Mouse (Mus musculus): ENCODE results near the gene Fam136a. TPM values are rescaled to one million over a fixed set of nuclear protein-coding genes. Genes with fewer than 3 reads are reported as not detected.
"Not testable (repeated sequence)": the region's sequence is repeated elsewhere in the genome, so short reads cannot be mapped to it uniquely, and the experiment has no call there.

The Fam136a gene
- polyA plus RNA-seq, 1 experiment from 2014 or later, result 128 TPM

DNA sequence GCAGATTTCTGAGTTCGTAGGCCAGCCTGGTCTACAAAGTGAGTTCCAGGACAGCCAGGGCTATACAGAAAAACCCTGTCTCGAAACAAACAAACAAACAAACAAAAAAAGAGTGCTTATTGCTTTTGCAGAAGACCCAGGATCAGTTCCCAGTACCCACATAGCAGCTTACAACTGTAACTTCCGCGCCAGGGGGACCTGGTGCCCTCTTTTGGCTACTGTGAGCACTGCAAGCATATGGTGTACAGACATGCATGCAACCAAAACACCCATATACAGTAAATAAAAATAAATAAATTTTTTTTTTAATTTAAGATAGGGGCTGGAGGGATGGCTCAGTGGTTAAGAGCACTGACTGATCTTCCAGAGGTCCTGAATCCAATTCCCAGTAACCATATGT, 29.1 kb upstream of the Fam136a start:
- H3K4me2 ChIP-seq; H3K4me1 ChIP-seq; H3K27me3 ChIP-seq; H3K9me3 ChIP-seq (replicated peaks); H3K27ac ChIP-seq; H3K36me3 ChIP-seq (ENCODE audit: poor library complexity, severe bottlenecking); H3K9ac ChIP-seq; H3K4me3 ChIP-seq; ATAC-seq: not testable (repeated sequence)
- WGBS, result 90% methylated on average over 4 of the region's 4 CpGs

DNA sequence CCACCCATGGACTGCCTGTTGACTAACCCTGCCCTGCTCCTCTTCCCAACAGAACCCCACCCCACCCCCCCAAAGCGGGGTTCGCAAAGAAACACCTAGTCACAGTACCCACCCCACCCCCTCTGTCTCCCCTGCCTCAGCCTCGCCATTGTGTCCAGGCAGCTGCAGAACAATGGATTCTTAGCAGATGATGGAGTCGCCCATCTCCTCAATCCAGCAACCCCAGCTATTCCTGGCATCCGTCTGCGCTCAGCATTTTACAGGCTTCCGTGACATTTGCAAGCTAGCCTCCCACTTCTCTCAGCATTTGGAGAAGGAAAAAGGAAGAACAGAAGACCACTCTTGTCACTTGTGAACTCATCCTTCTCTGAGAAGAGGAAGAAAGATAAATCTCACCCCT, 21.8 kb upstream of the Fam136a start:
- Histone ChIP-seq H3K27me3 (no peaks in the 10 kb centered on the region), H3K36me3 (ENCODE audit: poor library complexity, severe bottlenecking) (no peaks in the 10 kb centered on the region), H3K27ac (no peak overlapping the region), H3K9ac (no peak overlapping the region), H3K9me3 (replicated peaks) (no peaks in the 10 kb centered on the region), H3K4me2 (peak overlapping the region; percentile 25; the same call in 1 of the 2 replicates), H3K4me1 (0 out of 2 replicates have a peak, but pooled peaks cover 6% of the 10 kb centered on the region), H3K4me3 (no peak overlapping the region; the same call in 1 of the 2 replicates)
- WGBS, result 12% methylated on average over 7 of the region's 7 CpGs
- no peak for ATAC-seq

DNA sequence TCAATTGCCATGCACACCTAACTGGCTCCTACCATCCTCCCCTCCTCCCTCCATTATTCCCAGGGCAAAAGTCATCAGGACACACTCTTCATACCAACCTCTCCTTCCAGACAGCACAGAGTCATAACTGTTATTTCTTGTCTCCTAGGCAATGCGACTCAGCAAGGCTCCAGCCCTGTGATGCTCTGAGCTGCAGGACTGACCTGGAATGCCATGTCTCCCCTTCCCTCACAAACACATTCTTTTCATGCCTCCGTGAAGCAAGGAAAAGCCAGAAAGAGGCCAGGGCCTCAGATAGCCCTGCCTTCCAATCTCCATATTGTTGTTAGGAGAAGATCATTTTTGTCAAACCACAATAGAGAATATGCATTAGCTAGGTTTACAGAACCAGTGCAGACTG, 19.4 kb upstream of the Fam136a start:
- ATAC-seq, result no peak
- Histone ChIP-seq H3K4me1 (0 out of 2 replicates have a peak, but pooled peaks cover 6% of the 10 kb centered on the region), H3K36me3 (ENCODE audit: poor library complexity, severe bottlenecking) (no peaks in the 10 kb centered on the region), H3K27me3 (no peaks in the 10 kb centered on the region), H3K9ac (no peak overlapping the region), H3K9me3 (replicated peaks) (no peaks in the 10 kb centered on the region), H3K27ac (no peak overlapping the region), H3K4me3 (no peak overlapping the region), H3K4me2 (no peak overlapping the region)
- 70% methylated on average over 2 of the region's 2 CpGs for WGBS

DNA sequence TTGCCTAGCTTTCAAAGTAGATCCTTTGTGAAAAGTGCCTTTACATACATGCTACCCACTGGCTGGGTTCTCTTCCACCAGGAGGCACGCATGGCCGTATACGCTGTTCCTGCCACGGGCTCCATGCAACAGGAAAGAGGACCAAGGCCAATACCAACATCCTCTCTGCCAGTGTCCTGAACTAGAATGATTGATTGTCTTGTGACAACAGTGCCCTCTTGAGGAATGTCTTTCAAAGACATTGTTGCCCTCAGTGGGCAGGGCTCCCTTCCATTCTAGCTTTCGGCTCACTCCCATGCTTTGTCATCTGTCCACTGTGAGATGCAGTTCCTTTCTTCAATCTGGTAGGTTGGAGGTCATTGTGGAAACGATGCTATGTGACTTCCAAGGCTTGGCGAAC, 16.2 kb upstream of the Fam136a start:
- no peaks in the 10 kb centered on the region for H3K4me1 ChIP-seq
- H3K36me3 ChIP-seq (ENCODE audit: poor library complexity, severe bottlenecking), result no peaks in the 10 kb centered on the region
- H3K9me3 ChIP-seq (replicated peaks), result no peaks in the 10 kb centered on the region
- no peak overlapping the region for H3K9ac ChIP-seq
- H3K4me2 ChIP-seq, result no peak overlapping the region
- H3K27ac ChIP-seq, result no peak overlapping the region
- ATAC-seq, result no peak
- WGBS, result 53% methylated on average over 7 of the region's 7 CpGs
- no peak overlapping the region for H3K4me3 ChIP-seq
- no peaks in the 10 kb centered on the region for H3K27me3 ChIP-seq

DNA sequence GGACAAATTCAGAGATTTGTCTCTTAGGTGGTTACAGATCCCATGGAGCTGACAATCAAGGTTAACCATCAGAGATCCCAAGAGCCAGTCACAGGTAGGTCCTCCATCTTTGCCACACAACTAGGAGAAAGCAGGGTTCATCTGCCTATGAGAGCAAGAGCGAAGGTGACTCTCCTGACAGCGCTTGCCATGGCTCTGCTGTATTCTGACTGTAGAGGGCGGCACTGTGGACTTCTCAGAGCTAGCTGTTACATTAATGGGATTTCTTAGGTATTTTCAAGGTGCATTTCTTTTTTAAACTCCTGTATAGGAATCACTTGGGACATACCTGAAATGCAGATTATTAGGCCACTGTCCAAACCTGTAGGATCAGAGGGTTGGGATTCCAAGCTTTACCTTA, 10.5 kb upstream of the Fam136a start:
- no peaks in the 10 kb centered on the region for H3K9me3 ChIP-seq (replicated peaks)
- no peak overlapping the region for H3K27ac ChIP-seq
- H3K4me2 ChIP-seq, result no peak overlapping the region
- no peaks in the 10 kb centered on the region for H3K4me1 ChIP-seq
- no peak for ATAC-seq
- no peak overlapping the region for H3K4me3 ChIP-seq
- WGBS, result 67% methylated on average over 3 of the region's 3 CpGs
- no peaks in the 10 kb centered on the region for H3K27me3 ChIP-seq
- no peak overlapping the region for H3K9ac ChIP-seq
- no peaks in the 10 kb centered on the region for H3K36me3 ChIP-seq (ENCODE audit: poor library complexity, severe bottlenecking)

DNA sequence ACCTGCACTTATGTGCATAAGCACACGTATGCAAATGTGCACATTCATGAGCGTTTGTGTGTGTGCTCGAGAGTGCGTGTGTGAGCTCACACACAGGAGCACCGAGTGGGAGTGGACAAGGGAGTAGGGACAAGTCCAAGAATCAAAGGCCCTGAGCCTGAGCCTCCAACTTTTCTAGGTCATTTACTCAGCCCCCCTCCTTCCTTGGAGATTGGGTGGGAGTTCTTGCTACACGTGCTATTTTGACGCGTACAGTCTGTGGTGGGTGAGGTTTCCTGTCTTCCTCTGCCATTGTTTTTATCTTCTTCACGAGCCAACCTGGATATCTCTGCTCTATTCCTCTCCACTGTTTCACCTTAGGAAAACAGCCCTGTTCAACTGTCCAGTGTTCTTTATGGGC, 8.5 kb upstream of the Fam136a start:
- Histone ChIP-seq H3K4me2 (no peak overlapping the region), H3K9ac (no peak overlapping the region), H3K9me3 (replicated peaks) (no peaks in the 10 kb centered on the region), H3K27me3 (no peaks in the 10 kb centered on the region), H3K4me3 (no peak overlapping the region), H3K36me3 (ENCODE audit: poor library complexity, severe bottlenecking) (no peaks in the 10 kb centered on the region), H3K27ac (no peak overlapping the region), H3K4me1 (no peaks in the 10 kb centered on the region)
- ATAC-seq, result no peak
- 86% methylated on average over 9 of the region's 9 CpGs for WGBS

DNA sequence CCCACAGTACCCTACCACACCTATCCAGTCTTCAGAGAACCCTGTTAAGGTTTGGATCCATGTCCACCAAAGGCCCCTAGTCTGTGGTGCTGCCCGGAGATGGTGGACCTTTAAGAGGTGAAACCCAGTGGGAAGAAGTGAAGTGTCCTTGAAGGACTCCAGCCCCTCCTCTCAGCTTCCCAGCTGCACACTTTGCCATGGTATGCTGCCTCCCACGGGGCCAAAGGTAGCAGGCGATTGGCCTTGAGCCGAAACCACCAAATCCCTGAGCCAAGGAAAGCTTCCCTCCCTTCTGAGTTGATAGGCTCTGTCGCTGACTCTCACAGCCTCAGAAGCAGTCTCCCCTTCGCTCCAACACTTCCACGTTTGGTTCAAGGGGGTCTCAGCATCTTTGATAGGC, 4.8 kb upstream of the Fam136a start:
- Histone ChIP-seq H3K9me3 (replicated peaks) (no peaks in the 10 kb centered on the region), H3K4me3 (no peak overlapping the region), H3K36me3 (ENCODE audit: poor library complexity, severe bottlenecking) (no peaks in the 10 kb centered on the region), H3K4me2 (no peak overlapping the region), H3K27ac (no peak overlapping the region), H3K9ac (no peak overlapping the region), H3K27me3 (no peaks in the 10 kb centered on the region), H3K4me1 (0 out of 2 replicates have a peak, but pooled peaks cover 3% of the 10 kb centered on the region)
- no peak for ATAC-seq
- 74% methylated on average over 7 of the region's 7 CpGs for WGBS

DNA sequence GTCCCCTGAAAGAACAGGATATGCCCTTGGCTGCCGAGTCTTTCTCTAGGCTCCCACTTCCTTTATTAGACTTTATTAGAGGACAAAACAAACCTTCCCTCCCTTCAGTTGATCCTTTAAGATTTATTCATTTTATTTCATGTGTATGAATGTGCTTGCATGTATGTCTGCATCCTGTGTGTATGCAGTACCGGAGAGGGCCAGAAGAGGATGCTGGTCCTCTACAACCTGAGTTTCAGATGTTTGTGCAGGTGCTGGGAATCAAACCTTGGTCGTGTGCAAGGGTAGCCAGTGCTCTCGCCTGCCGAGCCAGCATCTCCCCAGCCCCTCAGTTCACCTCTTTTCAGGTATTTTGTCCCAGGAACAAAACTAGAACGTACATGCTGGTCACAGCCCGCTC, 4.1 kb upstream of the Fam136a start:
- Histone ChIP-seq H3K27me3 (no peaks in the 10 kb centered on the region), H3K9me3 (replicated peaks) (no peaks in the 10 kb centered on the region), H3K27ac (no peak overlapping the region), H3K4me1 (peaks cover 9% of the 10 kb centered on the region), H3K36me3 (ENCODE audit: poor library complexity, severe bottlenecking) (no peaks in the 10 kb centered on the region), H3K4me3 (no peak overlapping the region), H3K9ac (no peak overlapping the region), H3K4me2 (no peak overlapping the region)
- ATAC-seq, result no peak
- WGBS, result 88% methylated on average over 7 of the region's 7 CpGs

DNA sequence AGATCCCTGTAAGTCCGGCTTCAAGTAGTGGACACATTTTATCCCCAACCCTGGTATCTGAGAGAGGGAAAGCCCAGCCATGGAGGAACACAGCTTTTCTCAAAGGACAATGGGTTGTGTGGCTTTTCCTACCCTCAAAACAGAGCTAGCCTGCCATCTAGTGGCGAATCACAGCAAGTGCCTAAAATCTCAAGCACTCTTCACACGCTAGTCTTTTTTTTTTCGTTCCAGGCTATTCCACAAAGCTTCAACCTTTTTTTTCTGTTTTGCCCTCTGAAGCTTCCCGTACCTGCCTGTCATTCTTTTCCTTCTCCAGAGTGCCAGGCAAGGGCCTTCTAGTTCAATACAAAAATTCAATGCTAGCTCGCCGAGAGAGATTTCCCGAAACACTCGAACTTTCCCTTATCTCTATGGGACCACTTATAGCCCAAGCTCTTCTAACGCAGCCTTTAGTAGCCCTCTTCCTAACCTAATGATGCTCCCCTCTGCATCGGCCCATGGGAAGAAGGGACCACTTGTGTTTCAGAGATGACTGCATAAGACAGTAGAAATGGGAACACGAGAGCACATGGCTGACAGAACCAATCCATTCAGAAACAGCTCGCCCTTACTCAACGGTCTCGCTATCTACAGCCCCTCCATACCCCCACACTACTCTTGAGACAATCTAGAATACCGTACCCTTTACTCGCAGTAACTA, 854 bp upstream of the Fam136a start:
- Histone ChIP-seq H3K4me1 (peaks cover 17% of the 10 kb centered on the region), H3K27ac (peak overlapping the region; percentile 60), H3K9me3 (replicated peaks) (no peaks in the 10 kb centered on the region), H3K27me3 (no peaks in the 10 kb centered on the region), H3K9ac (peak overlapping the region; percentile 85), H3K36me3 (ENCODE audit: poor library complexity, severe bottlenecking) (peaks cover 21% of the 10 kb centered on the region), H3K4me2 (peak overlapping the region; percentile 91), H3K4me3 (peak overlapping the region; percentile 73)
- WGBS, result 2% methylated on average over 17 of the region's 17 CpGs
- ATAC-seq, result peak; percentile 54

DNA sequence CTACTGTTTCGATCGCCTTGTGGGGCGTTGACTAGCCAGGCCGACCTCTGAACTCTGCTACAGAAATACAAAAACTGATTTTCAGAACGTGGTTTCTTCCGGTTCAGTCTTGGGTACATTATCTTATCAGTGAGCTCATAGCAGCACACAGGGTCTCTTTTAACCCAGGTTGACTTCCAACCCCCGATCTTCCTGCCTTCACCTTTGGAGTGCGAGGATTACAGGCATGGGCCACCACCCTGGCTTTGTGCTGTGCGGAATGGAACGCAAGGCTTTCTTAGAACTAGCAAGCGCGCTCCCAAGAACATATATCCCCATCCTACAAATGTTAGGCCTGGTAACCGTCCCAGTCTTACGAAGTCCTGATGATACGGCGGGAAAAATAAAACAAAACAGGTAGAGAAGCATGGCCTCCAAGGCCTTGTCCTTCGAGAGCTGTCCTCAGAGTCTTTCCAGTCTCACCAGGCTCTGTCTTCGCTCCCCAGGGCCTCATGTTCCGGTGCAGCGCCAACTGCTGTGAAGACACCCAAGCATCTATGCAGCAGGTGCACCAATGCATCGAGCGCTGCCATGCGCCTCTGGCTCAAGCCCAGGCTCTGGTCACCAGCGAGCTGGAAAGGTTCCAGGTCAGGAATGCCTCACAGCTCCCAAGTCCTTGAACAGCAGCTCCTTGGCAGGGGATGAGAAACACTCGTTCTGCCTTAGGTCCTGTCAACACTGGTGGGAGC, 843 bp downstream of the Fam136a start:
- Histone ChIP-seq H3K27ac (peak overlapping the region; percentile 60), H3K9ac (peak overlapping the region; percentile 85), H3K4me2 (peak overlapping the region; percentile 91), H3K36me3 (ENCODE audit: poor library complexity, severe bottlenecking) (peaks cover 22% of the 10 kb centered on the region), H3K9me3 (replicated peaks) (no peaks in the 10 kb centered on the region), H3K27me3 (no peaks in the 10 kb centered on the region), H3K4me3 (peak overlapping the region; percentile 73), H3K4me1 (peaks cover 24% of the 10 kb centered on the region)
- 37% methylated on average over 25 of the region's 25 CpGs for WGBS
- no peak for ATAC-seq

DNA sequence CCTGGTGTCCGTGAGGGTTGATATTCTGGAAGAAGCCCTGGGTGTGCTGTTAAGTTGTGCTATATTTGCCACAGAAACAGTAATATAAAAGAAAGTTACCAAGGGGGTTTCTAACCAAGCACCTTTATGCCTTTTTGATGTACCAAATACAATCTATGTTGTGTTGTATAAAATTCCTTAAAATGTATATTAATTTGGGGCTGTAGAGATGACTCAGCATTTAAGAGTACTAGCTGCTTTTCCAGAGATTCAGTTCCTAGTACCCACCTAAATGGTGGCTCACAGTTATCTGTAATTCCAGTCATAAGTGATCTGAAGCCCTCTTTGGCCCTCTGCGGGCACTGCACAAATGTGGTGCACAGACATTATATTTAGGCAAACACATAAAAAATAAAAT, 1.4 kb downstream of the Fam136a start:
- Histone ChIP-seq H3K27ac (no peak overlapping the region), H3K4me2 (peak overlapping the region; percentile 91), H3K4me1 (peaks cover 24% of the 10 kb centered on the region), H3K27me3 (no peaks in the 10 kb centered on the region), H3K4me3 (peak overlapping the region; percentile 73), H3K9ac (peak overlapping the region; percentile 85; the same call in 1 of the 2 replicates), H3K9me3 (replicated peaks) (no peaks in the 10 kb centered on the region), H3K36me3 (ENCODE audit: poor library complexity, severe bottlenecking) (peaks cover 22% of the 10 kb centered on the region)
- 71% methylated on average over 2 of the region's 2 CpGs for WGBS
- no peak for ATAC-seq

DNA sequence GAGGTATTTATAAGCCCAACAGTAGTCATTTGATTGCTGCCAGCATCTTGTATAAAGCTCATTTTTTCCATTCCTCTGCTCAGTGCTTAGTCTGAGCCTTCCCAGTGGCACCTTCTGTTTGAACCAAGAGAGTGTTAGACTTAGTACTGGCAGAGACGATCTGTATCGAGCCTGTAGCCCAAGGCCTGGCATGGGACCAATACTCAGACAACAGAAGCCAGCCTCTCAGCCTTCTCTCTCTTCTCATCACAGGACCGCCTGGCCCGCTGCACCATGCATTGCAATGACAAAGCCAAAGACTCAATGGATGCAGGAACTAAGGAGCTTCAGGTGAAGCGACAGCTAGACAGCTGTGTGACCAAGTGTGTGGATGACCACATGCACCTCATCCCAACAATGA, 3.0 kb downstream of the Fam136a start:
- no peak overlapping the region for H3K4me3 ChIP-seq
- no peaks in the 10 kb centered on the region for H3K9me3 ChIP-seq (replicated peaks)
- no peak overlapping the region for H3K4me2 ChIP-seq
- no peaks in the 10 kb centered on the region for H3K27me3 ChIP-seq
- WGBS, result 76% methylated on average over 5 of the region's 5 CpGs
- no peak overlapping the region for H3K27ac ChIP-seq
- H3K4me1 ChIP-seq, result peaks cover 40% of the 10 kb centered on the region
- no peak for ATAC-seq
- peaks cover 22% of the 10 kb centered on the region for H3K36me3 ChIP-seq (ENCODE audit: poor library complexity, severe bottlenecking)
- no peak overlapping the region for H3K9ac ChIP-seq
